ENCODE assay signal across 8 mouse cellular contexts in the genomic region with DNA sequence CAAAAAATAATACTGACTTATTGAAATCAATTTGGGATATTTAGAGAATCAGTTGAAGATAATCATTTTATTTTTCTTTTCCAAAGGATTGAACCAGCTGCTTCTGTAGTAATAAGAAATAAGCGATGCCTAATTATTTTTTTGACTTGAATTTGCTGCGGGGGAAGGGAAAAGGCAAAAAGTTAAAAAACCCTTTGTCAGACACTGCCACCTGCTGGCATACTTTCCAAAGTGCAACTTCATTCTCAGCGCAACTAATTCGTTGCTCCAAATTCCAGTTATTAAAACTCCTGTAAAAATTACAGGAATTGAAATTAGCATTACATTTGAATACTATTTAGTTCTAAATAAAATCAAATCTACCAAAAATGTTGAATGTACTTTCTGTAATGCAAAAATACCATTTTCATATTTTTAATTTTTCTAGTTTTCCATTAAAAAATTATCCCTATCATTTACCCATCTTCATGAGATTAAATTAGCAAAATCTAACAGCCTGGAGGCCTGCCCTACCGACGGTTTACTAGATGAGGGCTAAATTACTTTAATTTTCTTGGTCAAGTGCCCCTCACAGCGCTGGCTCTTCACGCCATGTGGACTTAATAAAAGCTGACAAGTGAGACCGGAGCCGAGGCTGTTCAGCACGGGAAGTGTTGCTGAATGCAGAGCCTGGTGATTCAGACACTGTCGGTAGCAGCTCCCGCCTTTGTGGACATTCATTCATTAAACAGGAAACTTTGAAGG.
DNase-seq lines count a peak whose midpoint lies in the region; ATAC-seq and TF ChIP-seq lines count a peak whose summit lies in the region.

No protein-coding gene starts in this region.

- no peak overlapping the region for H3K4me3 ChIP-seq in forebrain, embryonic 10.5 days
- no peak overlapping the region for H3K4me3 ChIP-seq in forebrain, embryonic 15.5 days
- no peak overlapping the region for H3K4me3 ChIP-seq in E14TG2a.4 (replicated peaks; ENCODE audit: low read length)
- H3K4me3 ChIP-seq in lung, embryonic 14.5 days (ENCODE audit: low read depth, low read length) = no peak overlapping the region

- peaks cover 22% of the 10 kb centered on the region for H3K4me1 ChIP-seq in forebrain, embryonic 10.5 days
- peaks cover 13% of the 10 kb centered on the region for H3K4me1 ChIP-seq in forebrain, embryonic 15.5 days
- peaks cover 15% of the 10 kb centered on the region for H3K4me1 ChIP-seq in E14TG2a.4 (replicated peaks; ENCODE audit: low read depth, low read length)
- H3K4me1 ChIP-seq in lung, embryonic 14.5 days (ENCODE audit: insufficient read depth) = no peaks in the 10 kb centered on the region

- no peak overlapping the region for H3K9ac ChIP-seq in forebrain, embryonic 15.5 days (replicated peaks)
- H3K9ac ChIP-seq in lung, embryonic 14.5 days = no peak overlapping the region

- no peaks in the 10 kb centered on the region for H3K9me3 ChIP-seq in forebrain, embryonic 10.5 days
- no peaks in the 10 kb centered on the region for H3K9me3 ChIP-seq in forebrain, embryonic 15.5 days
- no peaks in the 10 kb centered on the region for H3K9me3 ChIP-seq in E14TG2a.4 (ENCODE audit: low read length)
- no peaks in the 10 kb centered on the region for H3K9me3 ChIP-seq in lung, embryonic 14.5 days (ENCODE audit: low read depth, low read length)

- TF ChIP-seq CTCF in E14TG2a.4 (conservative IDR thresholded peaks at IDR 0.05; ENCODE audit: low read length) = peak; percentile 67
- TF ChIP-seq CTCF in lung, embryonic 14.5 days (IDR thresholded peaks at IDR 0.05; ENCODE audit: low read depth) = peak; percentile 76

- ATAC-seq in forebrain, embryonic 15.5 days (replicated peaks) = no peak
- ATAC-seq in lung, embryonic 14.5 days (ENCODE audit: insufficient read depth) = no peak

- no peak overlapping the region for H3K27ac ChIP-seq in forebrain, embryonic 10.5 days
- H3K27ac ChIP-seq in forebrain, embryonic 15.5 days (replicated peaks) = no peak overlapping the region; the same call in 1 of the 2 replicates
- H3K27ac ChIP-seq in lung, embryonic 14.5 days (ENCODE audit: low read depth) = no peak overlapping the region

- no peak overlapping the region for H3K4me2 ChIP-seq in forebrain, embryonic 15.5 days (replicated peaks)
- no peak overlapping the region for H3K4me2 ChIP-seq in lung, embryonic 14.5 days

- no peaks in the 10 kb centered on the region for H3K36me3 ChIP-seq in forebrain, embryonic 10.5 days (replicated peaks)
- H3K36me3 ChIP-seq in forebrain, embryonic 15.5 days = no peaks in the 10 kb centered on the region
- no peaks in the 10 kb centered on the region for H3K36me3 ChIP-seq in E14TG2a.4 (ENCODE audit: insufficient read depth, low read length)
- no peaks in the 10 kb centered on the region for H3K36me3 ChIP-seq in lung, embryonic 14.5 days (ENCODE audit: insufficient read depth)

- peak; percentile 40 for DNase-seq in forebrain, embryonic 10.5 days (ENCODE audit: extremely low spot score, low spot score)
- DNase-seq in cerebellum, postnatal 14 days = peak; percentile 80 to 85
- DNase-seq in heart, adult 8-10 months (ENCODE audit: low spot score) = peak; percentile 53
- peak; percentile 33 to 77 for DNase-seq in kidney, postnatal 36 days
- peak; percentile 93 for DNase-seq in lung, embryonic 14.5 days
- peak; percentile 53 to 74 for DNase-seq in right cerebral cortex, postnatal 10 days (ENCODE audit: low spot score in 2 of 2)

- H3K27me3 ChIP-seq in forebrain, embryonic 10.5 days (ENCODE audit: poor library complexity, severe bottlenecking) = peaks cover 31% of the 10 kb centered on the region
- no peaks in the 10 kb centered on the region for H3K27me3 ChIP-seq in forebrain, embryonic 15.5 days
- H3K27me3 ChIP-seq in E14TG2a.4 (ENCODE audit: insufficient read depth, low read length) = peaks cover 14% of the 10 kb centered on the region; the same call in 1 of the 2 replicates
- H3K27me3 ChIP-seq in lung, embryonic 14.5 days (ENCODE audit: insufficient read depth, low read length) = no peaks in the 10 kb centered on the region

- 23% methylated on average over 13 of the region's 13 CpGs for WGBS in forebrain, embryonic 10.5 days
- 9% methylated on average over 13 of the region's 13 CpGs for WGBS in forebrain, embryonic 15.5 days
- WGBS in lung, embryonic 14.5 days = 15% methylated on average over 13 of the region's 13 CpGs

Comparison
In these comparisons a context has a peak if more than half of its experiments do, and no peak if none do; other contexts are left out.
1. DNase-seq: peak in every context shown above with its lines; median percentile 93 in lung, embryonic 14.5 days; 82 in cerebellum, postnatal 14 days; 64 in right cerebral cortex, postnatal 10 days; 55 in kidney, postnatal 36 days; 53 in heart, adult 8-10 months; 40 in forebrain, embryonic 10.5 days.